Mouse (Mus musculus): Measurements from ENCODE around the gene Tmtc1. TPM values are rescaled to one million over a fixed set of nuclear protein-coding genes. Genes with fewer than 3 reads are reported as not detected.

Tmtc1 gene
- polyA plus RNA-seq, 2 experiments: 2.0 to 3.0 TPM

- no peak for TF ChIP-seq POLR2A (IDR thresholded peaks at IDR 0.05; ENCODE audit: borderline replicate concordance, extremely low read depth, insufficient read depth, insufficient read length)
- ATAC-seq (ENCODE audit: low FRiP score, low read depth): no peak
- H3K27me3 ChIP-seq (ENCODE audit: control insufficient read depth, insufficient read depth, low read length): no peaks in the 10 kb centered on the region
- no peak overlapping the region for H3K9ac ChIP-seq (ENCODE audit: low read depth, low read length, severe bottlenecking)
- H3K36me3 ChIP-seq (ENCODE audit: control insufficient read depth, insufficient read depth, low read length): no peaks in the 10 kb centered on the region
- no peak overlapping the region for H3K4me3 ChIP-seq (replicated peaks; ENCODE audit: low read length)
- 71% methylated on average over 3 of the region's 3 CpGs for WGBS
- no peak overlapping the region for H3K27ac ChIP-seq (replicated peaks; ENCODE audit: low read depth, low read length)
- H3K4me1 ChIP-seq (ENCODE audit: control insufficient read depth, insufficient read depth, low read length): peaks cover 3% of the 10 kb centered on the region; the same call in 1 of the 2 replicates
- no peak overlapping the region for H3K4me2 ChIP-seq (replicated peaks; ENCODE audit: low read depth, low read length, severe bottlenecking)
- no peaks in the 10 kb centered on the region for H3K9me3 ChIP-seq (ENCODE audit: control insufficient read depth, low read length)
- DNase-seq (ENCODE audit: low spot score): no peak
These were observed 69.2 kb downstream of the Tmtc1 start for GRCm38 (mm10) chr6:148375015-148375414.

GRCm38 (mm10) chr6:148373444-148373843 is 70.7 kb downstream of the Tmtc1 start:
- H3K36me3 ChIP-seq (ENCODE audit: control insufficient read depth, insufficient read depth, low read length): no peaks in the 10 kb centered on the region
- H3K27ac ChIP-seq (replicated peaks; ENCODE audit: low read depth, low read length): no peak overlapping the region
- no peak overlapping the region for H3K4me2 ChIP-seq (replicated peaks; ENCODE audit: low read depth, low read length, severe bottlenecking)
- H3K27me3 ChIP-seq (ENCODE audit: control insufficient read depth, insufficient read depth, low read length): no peaks in the 10 kb centered on the region
- H3K4me1 ChIP-seq (ENCODE audit: control insufficient read depth, insufficient read depth, low read length): peaks cover 3% of the 10 kb centered on the region; the same call in 1 of the 2 replicates
- H3K9ac ChIP-seq (ENCODE audit: low read depth, low read length, severe bottlenecking): no peak overlapping the region
- no peaks in the 10 kb centered on the region for H3K9me3 ChIP-seq (ENCODE audit: control insufficient read depth, low read length)
- DNase-seq (ENCODE audit: low spot score) (no peak), ATAC-seq (ENCODE audit: low FRiP score, low read depth) (no peak)
- 35% methylated on average over 2 of the region's 2 CpGs for WGBS
- no peak for TF ChIP-seq POLR2A (IDR thresholded peaks at IDR 0.05; ENCODE audit: borderline replicate concordance, extremely low read depth, insufficient read depth, insufficient read length)
- no peak overlapping the region for H3K4me3 ChIP-seq (replicated peaks; ENCODE audit: low read length)

- no peak overlapping the region for H3K4me2 ChIP-seq (replicated peaks; ENCODE audit: low read depth, low read length, severe bottlenecking)
- H3K9me3 ChIP-seq (ENCODE audit: control insufficient read depth, low read length): no peaks in the 10 kb centered on the region
- H3K27ac ChIP-seq (replicated peaks; ENCODE audit: low read depth, low read length): no peak overlapping the region
- no peak overlapping the region for H3K9ac ChIP-seq (ENCODE audit: low read depth, low read length, severe bottlenecking)
- no peak for ATAC-seq (ENCODE audit: low FRiP score, low read depth)
- H3K4me3 ChIP-seq (replicated peaks; ENCODE audit: low read length): no peak overlapping the region
- H3K4me1 ChIP-seq (ENCODE audit: control insufficient read depth, insufficient read depth, low read length): peaks cover 11% of the 10 kb centered on the region
- H3K27me3 ChIP-seq (ENCODE audit: control insufficient read depth, insufficient read depth, low read length): no peaks in the 10 kb centered on the region
- no peak for DNase-seq (ENCODE audit: low spot score)
- no peaks in the 10 kb centered on the region for H3K36me3 ChIP-seq (ENCODE audit: control insufficient read depth, insufficient read depth, low read length)
- no peak for TF ChIP-seq POLR2A (IDR thresholded peaks at IDR 0.05; ENCODE audit: borderline replicate concordance, extremely low read depth, insufficient read depth, insufficient read length)
These were observed 73.0 kb downstream of the Tmtc1 start for GRCm38 (mm10) chr6:148371223-148371622.

- H3K36me3 ChIP-seq (ENCODE audit: control insufficient read depth, insufficient read depth, low read length): no peaks in the 10 kb centered on the region
- WGBS: 12% methylated on average over 4 of the region's 4 CpGs
- no peaks in the 10 kb centered on the region for H3K27me3 ChIP-seq (ENCODE audit: control insufficient read depth, insufficient read depth, low read length)
- H3K4me1 ChIP-seq (ENCODE audit: control insufficient read depth, insufficient read depth, low read length): peaks cover 8% of the 10 kb centered on the region
- DNase-seq (ENCODE audit: low spot score): peak; percentile 40
- no peaks in the 10 kb centered on the region for H3K9me3 ChIP-seq (ENCODE audit: control insufficient read depth, low read length)
- H3K9ac ChIP-seq (ENCODE audit: low read depth, low read length, severe bottlenecking): no peak overlapping the region
- no peak overlapping the region for H3K27ac ChIP-seq (replicated peaks; ENCODE audit: low read depth, low read length)
- peak; percentile 63; the same call in 1 of the 2 replicates for ATAC-seq (ENCODE audit: low FRiP score, low read depth)
- H3K4me3 ChIP-seq (replicated peaks; ENCODE audit: low read length): no peak overlapping the region
- no peak for TF ChIP-seq POLR2A (IDR thresholded peaks at IDR 0.05; ENCODE audit: borderline replicate concordance, extremely low read depth, insufficient read depth, insufficient read length)
- H3K4me2 ChIP-seq (replicated peaks; ENCODE audit: low read depth, low read length, severe bottlenecking): no peak overlapping the region
These were observed 77.1 kb downstream of the Tmtc1 start for GRCm38 (mm10) chr6:148367094-148367539.

GRCm38 (mm10) chr6:148366629-148367028 is 77.6 kb downstream of the Tmtc1 start:
- 77% methylated on average over 1 of the region's 1 CpGs for WGBS
- Histone ChIP-seq H3K27ac (replicated peaks; ENCODE audit: low read depth, low read length) (no peak overlapping the region), H3K27me3 (ENCODE audit: control insufficient read depth, insufficient read depth, low read length) (no peaks in the 10 kb centered on the region), H3K4me3 (replicated peaks; ENCODE audit: low read length) (no peak overlapping the region), H3K9ac (ENCODE audit: low read depth, low read length, severe bottlenecking) (no peak overlapping the region), H3K9me3 (ENCODE audit: control insufficient read depth, low read length) (no peaks in the 10 kb centered on the region), H3K4me2 (replicated peaks; ENCODE audit: low read depth, low read length, severe bottlenecking) (no peak overlapping the region), H3K4me1 (ENCODE audit: control insufficient read depth, insufficient read depth, low read length) (peaks cover 8% of the 10 kb centered on the region), H3K36me3 (ENCODE audit: control insufficient read depth, insufficient read depth, low read length) (no peaks in the 10 kb centered on the region)
- DNase-seq (ENCODE audit: low spot score) (no peak), ATAC-seq (ENCODE audit: low FRiP score, low read depth) (no peak)
- TF ChIP-seq POLR2A (IDR thresholded peaks at IDR 0.05; ENCODE audit: borderline replicate concordance, extremely low read depth, insufficient read depth, insufficient read length): no peak

- Histone ChIP-seq H3K4me1 (ENCODE audit: control insufficient read depth, insufficient read depth, low read length) (peaks cover 8% of the 10 kb centered on the region), H3K4me2 (replicated peaks; ENCODE audit: low read depth, low read length, severe bottlenecking) (no peak overlapping the region), H3K9me3 (ENCODE audit: control insufficient read depth, low read length) (no peaks in the 10 kb centered on the region), H3K27ac (replicated peaks; ENCODE audit: low read depth, low read length) (no peak overlapping the region), H3K27me3 (ENCODE audit: control insufficient read depth, insufficient read depth, low read length) (no peaks in the 10 kb centered on the region), H3K36me3 (ENCODE audit: control insufficient read depth, insufficient read depth, low read length) (no peaks in the 10 kb centered on the region), H3K9ac (ENCODE audit: low read depth, low read length, severe bottlenecking) (no peak overlapping the region), H3K4me3 (replicated peaks; ENCODE audit: low read length) (no peak overlapping the region)
- no peak for TF ChIP-seq POLR2A (IDR thresholded peaks at IDR 0.05; ENCODE audit: borderline replicate concordance, extremely low read depth, insufficient read depth, insufficient read length)
- WGBS: 96% methylated on average over 1 of the region's 1 CpGs
- DNase-seq (ENCODE audit: low spot score): no peak
- no peak for ATAC-seq (ENCODE audit: low FRiP score, low read depth)
These were observed 81.0 kb downstream of the Tmtc1 start for GRCm38 (mm10) chr6:148363162-148363561.
